Mouse (Mus musculus): ENCODE data around the gene Hltf.
"Not testable (repeated sequence)": the region's sequence is repeated elsewhere in the genome, so short reads cannot be mapped to it uniquely, and the experiment has no call there.

Gene Hltf

DNA sequence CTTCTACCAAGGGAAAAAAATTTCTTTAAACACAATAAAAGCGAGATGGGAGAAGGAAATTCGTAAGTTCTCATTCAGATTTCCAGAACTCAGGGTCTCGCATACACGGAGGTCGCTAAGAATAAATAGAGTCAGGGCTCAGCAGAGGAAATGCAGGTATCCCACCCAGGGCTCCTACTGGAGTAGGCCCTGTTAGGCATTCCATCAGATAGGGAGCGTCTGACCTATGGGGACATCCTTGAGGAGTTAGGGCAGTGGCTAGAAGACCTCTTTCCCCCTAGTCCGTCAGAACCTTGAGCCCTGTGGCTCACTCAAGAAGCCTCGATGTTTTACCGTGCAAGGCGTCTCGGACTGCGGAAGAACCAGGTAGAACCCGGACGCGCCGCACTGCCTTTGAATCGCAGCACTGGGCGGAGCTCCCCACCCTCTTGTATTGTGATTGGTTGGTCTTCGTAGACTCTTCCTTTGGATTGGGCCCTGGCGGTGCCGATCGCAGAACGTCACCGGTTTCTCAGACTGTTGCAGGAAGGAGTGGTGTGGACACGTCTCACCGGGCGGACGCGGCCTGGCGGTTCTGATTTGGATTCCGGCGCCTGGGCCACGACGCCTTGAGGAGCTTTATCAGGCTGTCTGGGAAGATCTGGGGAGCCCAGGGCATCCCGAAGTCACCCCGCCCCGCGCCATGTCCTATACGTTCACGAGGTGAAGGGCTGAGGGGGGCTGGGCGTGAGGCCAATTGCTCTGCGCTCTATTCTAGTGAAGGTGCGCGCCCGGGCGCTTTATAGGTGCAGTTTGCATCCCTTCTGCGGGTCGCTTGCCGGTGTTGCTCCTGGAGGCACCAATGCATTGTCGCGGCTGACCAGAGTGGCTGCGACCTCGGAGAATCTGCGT lies at the start of gene Hltf:
Gene Hltf (plus strand): TSS at position 506 of the 891 bp plus-strand sequence.
- peak; percentile 96 for DNase-seq (ENCODE audit: low spot score)

DNA sequence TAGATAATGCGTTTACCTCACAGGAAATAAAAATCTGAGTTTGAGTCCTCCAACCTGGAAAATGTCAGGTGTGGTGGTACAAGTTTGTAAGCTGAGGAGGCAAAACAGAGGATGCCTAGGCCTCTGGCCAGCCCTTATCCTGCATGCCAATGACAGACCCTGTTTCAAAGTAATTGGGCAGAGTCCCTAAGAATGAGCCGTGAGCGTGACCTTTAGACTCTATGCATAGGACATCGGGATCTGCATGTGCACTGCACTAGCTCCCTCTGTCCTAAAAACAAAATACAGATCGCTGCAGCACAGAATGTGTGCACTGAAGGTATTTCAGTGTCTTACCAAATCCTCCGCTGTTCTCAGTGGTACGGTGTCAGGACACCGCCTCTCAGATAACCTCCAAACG lies 47.1 kb upstream of the Hltf start:
- DNase-seq (ENCODE audit: low spot score): no peak

DNA sequence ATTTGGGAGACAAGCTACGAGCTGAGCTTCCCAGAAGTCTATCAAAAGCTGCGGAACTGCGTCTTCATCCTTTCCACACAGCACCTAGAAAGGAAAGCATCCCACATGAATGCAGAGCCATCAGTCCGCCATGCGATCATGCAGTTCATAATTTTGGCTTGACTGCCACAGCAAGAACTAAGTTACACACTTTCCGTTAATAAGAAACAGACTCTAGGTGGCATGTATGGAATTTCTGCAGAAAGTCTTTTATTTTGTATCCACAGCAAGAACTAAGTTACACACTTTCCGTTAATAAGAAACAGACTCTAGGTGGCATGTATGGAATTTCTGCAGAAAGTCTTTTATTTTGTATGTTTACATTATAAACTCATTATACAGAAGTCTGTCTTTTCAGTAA lies 46.7 kb upstream of the Hltf start:
- not testable (repeated sequence) for DNase-seq (ENCODE audit: low spot score)

DNA sequence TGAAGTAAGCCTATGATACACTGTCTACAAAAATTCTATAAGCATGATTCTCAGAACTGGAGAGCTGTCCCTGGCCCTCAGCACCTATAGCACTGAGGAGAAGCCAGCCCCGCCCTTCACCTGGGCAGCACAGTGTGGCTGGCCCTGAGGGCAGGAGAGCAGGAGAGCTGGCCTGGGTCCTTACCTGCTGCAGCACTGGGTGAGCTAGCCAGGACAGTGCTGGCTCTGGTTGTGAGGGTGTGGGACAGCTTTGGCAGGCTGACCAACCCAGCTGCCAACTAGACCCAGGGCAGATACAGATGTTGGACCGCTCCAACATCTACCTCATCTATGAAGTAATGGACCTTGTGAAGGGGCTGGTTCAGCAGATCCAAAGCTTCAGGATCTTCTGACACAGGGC lies 43.2 kb upstream of the Hltf start:
- DNase-seq (ENCODE audit: low spot score): no peak

DNA sequence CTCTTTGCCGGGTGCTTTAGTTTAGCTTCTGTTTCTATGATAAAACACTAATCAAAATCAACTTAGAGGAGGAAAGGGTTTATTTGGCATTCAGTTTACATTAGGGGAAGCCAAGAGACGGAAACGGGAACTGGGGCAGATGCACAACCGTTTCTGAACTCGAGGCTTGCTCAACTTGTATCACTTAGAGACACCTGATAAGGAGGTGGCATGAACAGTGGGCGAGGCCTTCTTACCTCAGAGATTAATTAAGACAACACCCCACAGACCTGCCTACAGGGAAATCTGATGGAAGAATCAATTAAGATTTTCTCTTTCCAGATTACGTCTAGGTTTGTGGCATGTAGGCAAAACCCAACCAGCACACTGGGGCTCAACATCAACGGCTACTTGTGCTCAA lies 39.5 kb upstream of the Hltf start:
- DNase-seq (ENCODE audit: low spot score): no peak

DNA sequence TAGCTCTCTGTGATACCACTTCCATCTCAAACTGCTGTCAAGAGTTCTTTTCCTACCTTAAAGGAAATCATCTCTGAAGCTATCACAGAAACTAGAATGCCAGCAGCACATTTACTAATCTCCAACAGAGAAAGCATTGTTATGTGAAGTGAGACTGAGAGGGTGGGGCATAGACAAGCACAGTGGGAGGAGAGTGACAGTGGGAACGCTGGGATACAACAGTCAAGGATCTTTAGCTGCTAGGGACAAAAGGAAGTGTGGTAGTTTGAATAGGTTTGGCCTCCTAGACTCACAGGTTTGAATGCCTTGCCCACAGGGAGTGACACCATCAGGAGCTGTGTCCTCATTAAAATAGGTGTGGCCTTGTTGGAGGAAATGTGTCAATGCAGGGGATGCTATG lies 33.8 kb upstream of the Hltf start:
- no peak for DNase-seq (ENCODE audit: low spot score)

DNA sequence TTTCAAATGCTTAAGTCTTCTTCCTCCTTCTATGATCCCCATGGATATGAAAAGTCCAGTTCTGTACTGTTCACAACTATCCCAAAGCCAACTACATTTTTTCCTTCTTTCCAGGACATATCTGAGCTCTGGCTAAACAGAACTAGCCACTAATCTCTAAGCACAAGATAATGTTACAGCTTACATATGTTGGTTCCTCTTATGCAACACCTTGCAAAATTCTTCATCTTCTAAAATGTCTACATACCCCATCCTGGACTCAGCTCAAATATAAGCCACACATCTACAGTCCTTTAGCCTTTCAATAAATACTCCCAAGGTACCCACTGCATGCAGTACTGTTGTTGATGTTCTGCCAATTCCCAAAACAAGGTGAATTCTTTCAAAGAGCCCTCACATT lies 31.1 kb upstream of the Hltf start:
- no peak for DNase-seq (ENCODE audit: low spot score)

DNA sequence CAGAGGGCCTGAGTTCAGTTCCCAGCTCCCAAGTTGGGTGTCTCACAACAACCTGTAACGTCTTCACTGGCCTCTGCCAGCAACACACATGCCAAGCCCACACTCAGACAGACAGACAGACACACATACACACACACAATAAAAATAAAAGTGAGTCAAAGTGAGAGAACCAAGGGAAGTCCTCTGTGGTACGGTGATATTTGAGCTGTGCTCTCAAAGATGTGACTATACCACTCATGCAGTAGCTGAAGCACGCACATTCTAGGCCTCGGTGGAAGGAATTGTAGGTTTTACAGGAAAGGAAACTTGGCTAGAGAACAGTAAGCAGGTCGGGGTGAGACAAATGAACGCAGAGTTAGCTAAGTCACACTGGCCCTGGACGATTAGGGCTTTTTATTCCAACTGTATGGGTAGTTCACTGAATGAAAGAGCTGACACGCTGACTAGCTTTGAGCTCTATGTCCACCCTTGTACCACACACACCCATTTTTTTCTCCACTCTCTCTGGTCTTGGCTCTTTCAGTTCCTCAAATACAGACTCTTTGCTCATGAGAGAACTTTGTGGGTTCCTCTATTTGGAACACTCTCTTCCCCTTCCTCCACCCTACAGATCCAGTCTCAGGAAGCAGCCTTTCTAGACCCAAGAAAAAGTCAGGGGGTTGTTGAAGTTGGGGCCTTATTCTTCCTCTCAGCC lies 30.5 kb upstream of the Hltf start:
- DNase-seq (ENCODE audit: low spot score): no peak

DNA sequence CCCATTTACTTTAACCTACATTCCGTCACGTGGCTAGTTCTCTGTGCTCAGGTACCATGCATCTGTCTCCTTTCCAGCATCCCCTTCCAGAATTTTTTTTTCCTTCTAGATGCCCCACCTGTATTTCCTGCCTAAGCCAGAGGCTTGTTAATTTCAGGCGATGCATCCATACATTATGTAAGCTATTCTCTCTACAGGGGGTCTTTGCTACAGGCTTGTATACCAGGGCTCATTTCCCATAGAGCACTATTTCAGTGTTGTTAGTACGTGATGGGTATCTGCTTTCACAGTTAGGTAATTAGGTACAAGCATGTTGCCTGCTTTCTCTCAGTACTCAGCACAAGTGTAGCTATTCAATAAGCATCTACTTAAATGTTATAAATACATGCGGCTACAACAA lies 29.8 kb upstream of the Hltf start:
- DNase-seq (ENCODE audit: low spot score): no peak

DNA sequence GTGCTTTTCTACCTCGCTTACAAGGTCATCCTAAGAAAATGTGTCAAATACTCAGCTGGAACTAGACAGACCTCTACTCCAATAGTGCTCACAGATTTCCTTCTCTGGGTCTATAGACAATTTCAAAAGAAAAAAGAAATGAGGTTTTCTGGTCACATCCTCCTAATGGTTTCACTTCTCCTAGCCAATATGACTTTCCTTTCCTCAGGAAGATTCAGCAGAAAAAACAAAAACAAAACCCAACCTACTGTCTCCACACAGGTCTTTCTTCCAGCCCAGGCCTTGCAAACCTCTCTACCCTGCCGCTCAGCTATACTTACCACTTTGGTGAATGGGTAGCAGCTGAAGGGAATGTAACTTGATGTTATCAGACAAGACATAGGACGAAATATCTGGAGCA lies 29.0 kb upstream of the Hltf start:
- DNase-seq (ENCODE audit: low spot score): no peak

DNA sequence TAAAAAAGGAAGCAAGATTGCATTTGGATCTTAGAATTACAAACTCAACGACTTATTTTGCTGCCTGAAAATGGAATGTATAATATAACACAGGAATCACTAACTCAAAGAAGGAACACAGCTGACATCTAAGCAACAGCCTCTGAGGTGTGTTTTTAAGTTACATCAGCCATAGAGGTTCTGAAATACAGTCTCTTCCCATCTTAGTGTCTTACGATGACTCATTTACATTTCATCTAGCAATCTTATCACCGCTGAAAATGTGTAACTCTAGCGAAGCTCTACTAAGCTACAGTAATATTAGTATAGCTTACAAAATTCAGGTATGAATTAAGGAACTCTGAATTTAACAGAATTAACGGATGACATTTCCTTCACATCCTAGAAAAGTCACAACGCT lies 26.8 kb upstream of the Hltf start:
- DNase-seq (ENCODE audit: low spot score): no peak

DNA sequence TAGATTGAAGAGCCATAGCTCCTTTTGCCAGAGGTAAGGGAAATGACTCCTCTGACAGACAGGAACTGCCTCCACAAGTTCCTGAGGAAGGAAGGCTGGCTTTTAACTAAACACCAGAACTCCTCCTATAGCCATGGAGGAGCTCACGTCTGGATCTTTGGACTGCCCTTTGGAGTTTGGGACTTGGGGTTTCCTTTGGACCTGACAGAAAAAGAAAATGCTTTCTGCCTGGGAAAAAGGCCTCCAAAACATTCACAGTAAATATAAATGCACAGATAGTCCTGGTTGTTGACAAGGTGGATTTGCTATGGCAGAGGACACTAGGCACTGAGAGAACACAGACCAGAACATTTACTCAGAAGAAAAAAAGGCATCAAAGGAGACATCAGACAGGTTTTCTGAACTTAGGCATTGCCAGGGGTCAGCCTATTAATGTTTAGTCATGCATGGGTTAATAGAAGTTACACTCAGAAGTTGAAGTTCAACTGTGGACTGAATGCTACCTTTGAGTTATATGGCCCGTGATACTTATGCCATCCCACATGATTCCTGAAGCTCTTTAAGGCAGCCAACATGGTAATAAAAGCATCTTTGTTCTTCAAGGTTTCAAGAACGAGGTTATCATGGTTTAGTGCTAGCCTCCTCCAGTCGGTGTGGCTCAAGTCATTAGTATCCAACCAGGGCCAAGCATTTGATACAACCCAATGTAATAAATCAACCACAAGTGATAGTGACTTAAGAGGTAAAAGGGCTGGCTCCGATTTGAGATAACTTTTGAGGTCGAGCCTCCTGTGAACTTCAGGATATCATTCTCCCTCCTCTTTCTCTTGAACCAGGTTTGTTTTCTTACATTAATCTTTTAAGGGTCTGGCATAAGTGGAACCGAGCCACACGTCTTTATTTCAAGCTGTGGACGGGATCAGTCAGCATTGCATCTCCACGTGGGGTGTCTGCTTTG lies 23.6 kb upstream of the Hltf start:
- no peak for DNase-seq (ENCODE audit: low spot score)

DNA sequence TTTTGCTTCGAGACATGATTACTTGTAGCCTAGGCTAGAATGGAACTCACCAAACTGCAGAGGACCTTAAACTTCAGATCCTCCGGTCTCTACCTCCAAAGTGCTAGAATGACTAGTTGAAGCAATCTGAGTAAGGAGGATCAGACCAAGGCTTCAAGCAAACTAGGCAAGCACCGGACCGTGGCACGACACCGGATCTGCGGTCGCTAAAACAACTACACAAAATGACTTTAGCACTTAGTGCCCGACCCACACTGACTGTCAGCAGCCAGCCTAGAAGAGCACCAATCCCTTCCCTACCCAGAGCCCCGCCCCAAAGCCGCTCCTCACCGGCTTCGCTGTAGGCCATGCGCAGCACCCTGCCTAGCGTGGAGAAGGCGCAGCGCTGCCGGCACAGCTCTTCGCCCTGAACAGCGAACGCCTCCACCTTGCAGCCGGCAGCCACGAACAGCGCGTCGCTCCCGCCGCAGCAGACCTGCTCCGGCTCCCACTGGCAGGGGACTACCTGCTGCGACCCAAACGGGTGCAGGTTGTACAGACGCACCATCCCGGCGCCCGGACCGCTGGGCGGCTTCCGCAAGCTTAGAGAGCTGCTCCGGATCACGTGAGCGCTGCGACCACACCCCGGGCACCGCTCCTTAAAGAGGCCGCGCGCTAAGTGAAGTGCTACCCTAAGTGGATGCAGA lies 22.7 kb upstream of the Hltf start, which contains the start of gene Hps3:
Gene Hps3 (minus strand): TSS at position 597 of the 686 bp plus-strand sequence.
- peak; percentile 63 for DNase-seq (ENCODE audit: low spot score)

DNA sequence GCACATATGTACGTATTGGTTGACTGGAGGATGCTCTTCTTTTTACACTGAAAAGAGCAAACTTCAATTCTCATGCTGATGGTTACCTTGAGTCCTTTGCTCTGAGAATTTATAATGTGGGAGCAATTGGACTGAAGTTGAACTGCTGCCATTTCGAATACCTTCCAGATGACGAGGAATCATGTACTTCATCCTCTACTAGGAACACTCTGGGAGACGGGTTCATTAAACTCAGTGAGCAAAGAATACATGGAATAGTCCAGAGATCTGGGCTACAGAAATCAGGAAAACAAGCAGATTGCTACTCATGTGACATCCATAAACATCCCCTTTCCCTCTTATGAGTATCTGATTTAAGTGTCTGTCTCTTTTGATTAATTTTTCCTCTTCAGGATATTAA lies 21.5 kb upstream of the Hltf start:
- no peak for DNase-seq (ENCODE audit: low spot score)

DNA sequence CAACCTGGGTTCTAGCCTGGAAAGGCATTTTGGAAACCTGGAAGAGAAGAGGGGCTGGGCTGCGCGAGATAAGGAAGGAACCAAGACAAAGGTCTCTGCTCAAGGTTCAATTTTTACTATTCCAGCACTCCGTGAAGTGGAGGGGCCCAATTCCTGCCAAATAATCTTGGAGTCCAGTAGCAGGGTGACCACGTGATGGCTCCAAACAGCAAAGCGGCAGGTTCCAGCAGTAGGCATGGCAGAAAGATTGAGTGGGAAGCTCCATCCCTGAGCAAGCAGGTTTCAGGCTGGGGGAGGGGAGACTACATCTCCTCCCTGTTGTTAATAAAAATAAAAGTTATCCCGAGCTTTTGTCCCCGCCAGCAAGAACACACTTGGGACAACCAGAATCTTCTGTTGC lies 16.1 kb upstream of the Hltf start:
- DNase-seq (ENCODE audit: low spot score): not testable (repeated sequence)

DNA sequence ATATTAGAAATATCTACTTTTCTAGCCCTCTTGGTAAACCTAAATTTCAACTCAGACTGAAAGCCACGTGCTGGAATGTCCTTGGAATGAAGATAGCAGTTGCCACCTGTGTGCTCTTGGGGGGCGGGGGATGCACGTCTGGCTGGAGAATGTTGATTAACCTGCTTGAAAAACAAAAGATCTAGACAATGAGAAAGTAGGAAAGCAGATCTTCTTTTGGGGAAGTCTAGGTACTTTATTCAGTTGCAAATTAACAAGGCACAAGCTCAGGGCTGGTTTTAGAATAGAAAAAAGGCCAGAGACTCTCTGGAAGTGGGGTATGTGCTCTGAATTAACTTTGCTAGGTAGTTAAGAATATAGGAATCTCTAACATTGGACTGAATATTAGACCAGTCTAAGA lies 12.9 kb upstream of the Hltf start:
- DNase-seq (ENCODE audit: low spot score): not testable (repeated sequence)

DNA sequence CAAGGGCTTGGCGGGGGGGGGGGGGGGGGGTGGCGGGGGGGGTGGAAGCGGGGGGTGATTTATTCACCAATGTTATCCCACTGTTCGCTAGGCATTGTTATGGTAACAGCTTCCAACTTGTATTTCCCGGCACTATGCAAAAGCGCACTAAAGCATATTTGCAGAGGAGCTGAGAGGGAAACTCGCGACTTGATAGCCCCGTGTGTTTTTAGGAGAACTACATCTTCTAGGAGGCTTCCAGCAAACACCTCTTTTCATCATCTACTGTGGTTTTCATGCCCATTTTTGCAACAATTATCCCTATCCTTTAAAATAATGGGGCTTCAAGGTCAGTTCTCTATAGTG lies 558 bp downstream of the Hltf start:
- DNase-seq (ENCODE audit: low spot score): no peak

DNA sequence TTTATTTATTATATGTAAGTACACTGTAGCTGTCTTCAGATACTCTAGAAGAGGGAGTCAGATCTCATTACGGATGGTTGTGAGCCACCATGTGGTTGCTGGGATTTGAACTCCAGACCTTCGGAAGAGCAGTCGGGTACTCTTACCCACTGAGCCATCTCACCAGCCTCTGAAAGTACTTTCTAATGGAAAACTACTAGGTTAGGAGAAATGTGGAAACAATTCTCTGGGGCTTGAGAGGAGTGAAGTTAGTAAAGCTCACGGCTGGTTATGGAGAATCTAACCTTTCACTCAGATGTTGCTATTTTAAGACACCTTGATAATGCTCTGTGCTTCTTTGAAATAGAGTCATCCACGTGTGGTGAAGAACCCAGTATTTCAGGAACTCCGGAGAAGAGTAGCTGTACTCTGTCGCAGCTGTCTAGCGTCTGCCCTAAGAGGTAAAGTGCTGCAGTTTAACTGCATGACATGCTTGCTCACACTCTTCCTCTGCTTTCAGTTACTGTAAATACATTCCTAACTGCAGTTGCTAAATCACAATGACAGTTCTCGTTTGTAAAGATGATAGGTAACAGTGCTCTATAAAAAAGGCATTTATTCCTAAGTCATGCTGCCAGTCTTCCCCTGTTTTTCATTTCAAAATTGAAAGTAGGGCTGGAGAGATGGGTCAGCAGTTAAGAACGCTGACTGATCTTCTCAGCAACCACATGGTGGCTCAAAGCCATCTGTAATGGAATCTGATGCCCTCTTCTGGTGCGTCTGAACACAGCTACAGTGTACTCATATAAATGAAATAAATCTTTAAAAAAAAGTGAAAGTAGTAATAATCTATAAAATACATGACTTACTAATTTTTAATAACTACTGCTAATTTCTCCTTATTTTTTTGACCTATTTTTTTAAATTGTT lies 18.8 kb downstream of the Hltf start:
- DNase-seq (ENCODE audit: low spot score): no peak

DNA sequence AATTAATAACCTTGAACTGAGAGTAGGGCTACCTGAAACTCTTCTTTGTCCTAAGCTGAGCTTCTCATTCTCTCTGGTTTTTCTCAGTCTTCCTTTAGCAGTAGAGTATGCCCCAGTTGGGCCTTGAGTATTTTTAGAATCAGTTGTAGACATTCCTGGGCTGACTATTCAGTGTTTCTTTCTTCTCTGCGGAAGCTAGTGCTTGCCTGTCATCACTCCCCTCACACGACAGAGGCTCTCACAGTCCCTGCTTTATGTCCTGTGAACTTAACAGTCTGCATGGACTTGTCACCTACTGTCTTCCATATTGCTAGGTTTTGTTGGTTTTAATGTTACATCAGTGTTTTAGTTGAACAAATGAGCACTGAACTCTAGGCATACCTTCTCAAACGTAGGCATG lies 24.6 kb downstream of the Hltf start:
- no peak for DNase-seq (ENCODE audit: low spot score)

DNA sequence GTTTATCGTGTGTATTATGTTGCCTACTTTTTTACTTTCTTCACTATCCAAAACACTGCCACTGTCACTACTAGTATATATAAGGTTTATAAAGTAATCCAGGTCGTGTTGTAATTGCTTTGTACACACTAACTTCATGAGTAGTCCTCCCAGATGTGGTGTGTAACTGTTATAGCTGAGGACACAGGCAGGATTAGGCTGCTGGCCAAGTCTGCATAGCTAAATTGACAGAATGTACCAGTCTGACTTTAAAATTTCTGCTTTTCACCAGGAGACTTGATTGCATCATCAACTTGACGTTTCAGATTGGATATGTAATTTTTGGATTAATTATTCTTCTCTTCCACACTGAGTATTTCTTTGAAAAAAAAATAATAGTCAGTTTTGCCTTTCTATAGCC lies 46.2 kb downstream of the Hltf start:
- DNase-seq (ENCODE audit: low spot score): no peak

DNA sequence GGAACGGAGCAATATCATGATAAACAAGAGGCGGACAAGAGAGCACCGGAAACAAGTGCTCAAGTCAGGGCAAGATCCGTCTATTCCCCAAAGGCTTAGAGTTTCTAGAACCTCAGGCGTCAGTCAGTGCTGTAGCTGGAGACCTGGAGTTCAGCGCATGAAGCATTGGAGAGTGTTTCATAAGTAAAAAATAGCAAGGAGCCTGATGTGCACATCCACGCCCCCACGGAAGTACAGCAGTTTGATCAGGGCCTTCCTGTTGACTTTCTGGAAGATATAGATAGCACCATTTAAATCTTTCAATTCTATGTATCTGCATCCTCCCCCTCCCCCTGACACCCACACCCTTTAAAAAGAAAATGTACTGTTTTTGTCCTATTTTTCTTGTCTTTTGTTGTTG lies 46.7 kb downstream of the Hltf start:
- DNase-seq (ENCODE audit: low spot score): no peak

All from ovary, postnatal 14 days (tissue).